Mouse (Mus musculus) liver, postnatal 0 days (tissue): Measurements from ENCODE around the gene Ptges.

ENCODE experiments used
- CTCF ChIP-seq: sonication (generic); IDR thresholded peaks from 2 replicates; pipeline ENCODE4 v1.5.1; 2016; ENCODE audit warnings: antibody characterized with exemption, low read depth
- EP300 ChIP-seq: IDR thresholded peaks from 2 replicates; pipeline ENCODE4 v1.6.1; 2016; ENCODE audit warnings: antibody characterized with exemption, low read depth, mild to moderate bottlenecking

GRCm38 (mm10) chr2:30902726-30903722, 26.6 kb downstream of the Ptges start:
- no peak for TF ChIP-seq EP300
- TF ChIP-seq CTCF, result no peak
